Comparison of ENCODE assay signal across 19 mouse cellular contexts in the genomic region with DNA sequence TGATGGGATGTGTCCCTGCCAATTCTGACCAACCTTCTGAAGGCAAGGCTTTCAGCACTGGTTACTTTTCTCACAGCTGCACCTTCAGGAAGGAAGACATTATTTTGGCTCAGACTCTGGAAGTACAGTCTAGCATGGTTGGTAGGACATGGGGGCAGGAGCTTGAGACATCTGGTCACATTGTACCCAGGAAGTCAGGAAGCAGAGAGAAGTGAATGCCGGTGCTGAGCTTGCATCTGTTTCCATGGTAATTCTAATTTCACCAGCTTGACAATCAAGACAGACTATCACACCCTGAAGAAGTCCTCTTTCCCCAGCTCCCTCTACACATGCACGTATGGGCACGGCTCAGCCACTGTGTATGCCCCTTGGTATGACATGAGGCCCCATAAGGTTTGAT.
DNase-seq lines count a peak whose midpoint lies in the region; ATAC-seq lines count a peak whose summit lies in the region.
"Had no signal": no experiment of that assay in that cellular context is flagged by ENCODE, and none has a peak within 500 bp of the region (broad histone marks: within the 10 kb centered on the region; RNA-seq: fewer than 3 reads in every experiment).

No protein-coding gene starts in this region.

- 0 out of 2 replicates have a peak, but pooled peaks have one; percentile 31 for ATAC-seq in frontal cortex, adult (ENCODE audit: low TSS enrichment)
- ATAC-seq: activated CD4-positive, CD25-positive, alpha-beta regulatory T cell, adult 4 months; CD4-positive, CD25-positive, alpha-beta regulatory T cell, adult 4 months; forebrain, embryonic 14.5 days; Patski had no signal

- DNase-seq in frontal cortex, postnatal 10 days (ENCODE audit: low spot score in 2 of 2) = no peak
- peak; percentile 13 to 19 for DNase-seq in layer of hippocampus, adult 8-10 months (ENCODE audit: low spot score in 2 of 2)
- DNase-seq in layer of hippocampus, postnatal 10 days (ENCODE audit: low spot score in 2 of 2) = no peak
- DNase-seq in left cerebral cortex, postnatal 25 days (ENCODE audit: low spot score in 2 of 2) = peak; percentile 9 to 14
- no peak for DNase-seq in left cerebral cortex, adult 18-20 months (ENCODE audit: low spot score in 2 of 2)
- DNase-seq in urinary bladder, adult 2 months (ENCODE audit: low spot score) = no peak
- DNase-seq: B cell, adult 2 months; cerebellum, adult 11 months; cerebellum, adult 18-20 months; cerebellum, adult 8-10 months; cerebellum, adult 9-11 months; cerebellum, postnatal 14 days; cerebellum, postnatal 36 days; embryo, embryonic 11 days had no signal

- intact Hi-C loops in left cerebral cortex, postnatal 25 days (cut with DNase I) = no loop called here

Comparison
In these comparisons a context has a peak if more than half of its experiments do, and no peak if none do; other contexts are left out.
1. DNase-seq: peak in layer of hippocampus, adult 8-10 months (2 of 2) and left cerebral cortex, postnatal 25 days (2 of 2); none in frontal cortex, postnatal 10 days (0 of 2), layer of hippocampus, postnatal 10 days (0 of 2), left cerebral cortex, adult 18-20 months (0 of 2) and urinary bladder, adult 2 months (single experiment).